In the genomic region with DNA sequence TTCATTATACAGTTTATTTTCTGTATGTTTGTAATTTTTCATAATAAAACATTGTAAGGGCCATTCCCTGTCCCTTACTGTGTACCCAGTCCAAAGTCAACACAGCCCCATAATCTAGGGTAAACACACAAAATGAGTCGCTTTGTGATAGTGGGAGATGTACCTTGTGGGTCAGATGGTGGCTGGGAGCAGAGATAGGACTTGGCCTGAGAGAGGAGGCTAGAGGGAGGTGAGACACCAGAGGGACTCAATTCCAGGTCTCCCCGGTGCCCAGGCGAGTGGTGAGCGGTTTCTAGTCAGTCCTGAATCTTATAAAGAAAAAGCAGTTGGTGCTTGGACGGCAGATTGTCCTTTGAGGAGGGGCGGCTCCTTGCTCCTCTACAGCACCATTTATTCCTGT, we compare ENCODE assay signal across 16 mouse cellular contexts. TPM values are rescaled to one million over a fixed set of nuclear protein-coding genes. Genes with fewer than 3 reads are reported as not detected.
DNase-seq lines count a peak whose midpoint lies in the region; ATAC-seq and TF ChIP-seq lines count a peak whose summit lies in the region.
"Had no signal": no experiment of that assay in that cellular context is flagged by ENCODE, and none has a peak within 500 bp of the region (broad histone marks: within the 10 kb centered on the region; RNA-seq: fewer than 3 reads in every experiment).

No protein-coding gene starts in this region.

- TF ChIP-seq EP300 in liver, postnatal 0 days (IDR thresholded peaks at IDR 0.05; ENCODE audit: low read depth): peak; percentile 98

- peak; percentile 92 for ATAC-seq in heart, embryonic 11.5 days (replicated peaks; ENCODE audit: insufficient number of reproducible peaks, low FRiP score, low TSS enrichment)
- peak; percentile 97 for ATAC-seq in liver, postnatal 0 days
- ATAC-seq in stomach, embryonic 16.5 days (ENCODE audit: insufficient read depth, low FRiP score): 0 out of 2 replicates have a peak, but pooled peaks have one; percentile 62
- ATAC-seq in forebrain, embryonic 14.5 days: no peak
- ATAC-seq: forebrain, embryonic 13.5 days; hindbrain, embryonic 16.5 days had no signal

- TF ChIP-seq CTCF in liver, postnatal 0 days (IDR thresholded peaks at IDR 0.05; ENCODE audit: low read depth): no peak

- peak overlapping the region; percentile 62; the same call in 1 of the 2 replicates for H3K27ac ChIP-seq in heart, embryonic 11.5 days (ENCODE audit: low read depth, low read length)
- peak overlapping the region; percentile 78 for H3K27ac ChIP-seq in liver, postnatal 0 days (ENCODE audit: low read depth)
- H3K27ac ChIP-seq in stomach, embryonic 16.5 days (ENCODE audit: low read length): no peak overlapping the region
- H3K27ac ChIP-seq in forebrain, embryonic 14.5 days (ENCODE audit: low read depth, low read length): no peak overlapping the region
- H3K27ac ChIP-seq: embryonic facial prominence, embryonic 10.5 days; forebrain, embryonic 13.5 days; kidney, postnatal 0 days; limb, embryonic 12.5 days; macrophage had no signal

- peaks cover 4% of the 10 kb centered on the region; the same call in 1 of the 2 replicates for H3K4me1 ChIP-seq in heart, embryonic 11.5 days (ENCODE audit: control insufficient read depth, insufficient read depth, low read length)
- peaks cover 84% of the 10 kb centered on the region for H3K4me1 ChIP-seq in erythroblast, embryonic 14.5 days (ENCODE audit: control insufficient read depth)
- H3K4me1 ChIP-seq in liver, postnatal 0 days (ENCODE audit: insufficient read depth): peaks cover 22% of the 10 kb centered on the region
- H3K4me1 ChIP-seq in stomach, embryonic 16.5 days (ENCODE audit: control insufficient read depth, insufficient read depth, low read length): no peaks in the 10 kb centered on the region
- H3K4me1 ChIP-seq in forebrain, embryonic 14.5 days (ENCODE audit: control insufficient read depth, insufficient read depth, low read length): 0 out of 2 replicates have a peak, but pooled peaks cover 2% of the 10 kb centered on the region
- H3K4me1 ChIP-seq: embryonic facial prominence, embryonic 10.5 days had no signal

- 72% methylated on average over 6 of the region's 6 CpGs for WGBS in heart, embryonic 11.5 days (ENCODE audit: insufficient replicate concordance)
- WGBS in liver, postnatal 0 days (ENCODE audit: insufficient replicate concordance): 46% methylated on average over 6 of the region's 6 CpGs
- WGBS in stomach, embryonic 16.5 days: 78% methylated on average over 6 of the region's 6 CpGs
- WGBS in forebrain, embryonic 14.5 days: 88% methylated on average over 6 of the region's 6 CpGs

- no peak overlapping the region for H3K4me3 ChIP-seq in heart, embryonic 11.5 days (ENCODE audit: low read depth, low read length)
- H3K4me3 ChIP-seq in erythroblast, embryonic 14.5 days (replicated peaks): peak overlapping the region; percentile 55
- 0 out of 2 replicates have a peak overlapping the region, but pooled peaks have one; percentile 15 for H3K4me3 ChIP-seq in liver, postnatal 0 days (ENCODE audit: low read depth, low read length)
- no peak overlapping the region for H3K4me3 ChIP-seq in stomach, embryonic 16.5 days (replicated peaks; ENCODE audit: low read length)
- H3K4me3 ChIP-seq in forebrain, embryonic 14.5 days (ENCODE audit: low read depth, low read length): no peak overlapping the region
- H3K4me3 ChIP-seq: embryonic facial prominence, embryonic 10.5 days; forebrain, embryonic 13.5 days; limb, embryonic 12.5 days had no signal

- H3K4me2 ChIP-seq in heart, embryonic 11.5 days: peak overlapping the region; percentile 29; the same call in 1 of the 2 replicates
- H3K4me2 ChIP-seq in liver, postnatal 0 days (ENCODE audit: low read depth, low read length): peak overlapping the region; percentile 61
- no peak overlapping the region for H3K4me2 ChIP-seq in stomach, embryonic 16.5 days (ENCODE audit: low read depth, low read length)
- H3K4me2 ChIP-seq in forebrain, embryonic 14.5 days (ENCODE audit: low read length): no peak overlapping the region
- H3K4me2 ChIP-seq: forebrain, embryonic 13.5 days; limb, embryonic 12.5 days had no signal

- H3K36me3 ChIP-seq in heart, embryonic 11.5 days (ENCODE audit: control insufficient read depth, insufficient read depth, low read length): no peaks in the 10 kb centered on the region
- peaks cover 94% of the 10 kb centered on the region for H3K36me3 ChIP-seq in erythroblast, embryonic 14.5 days (ENCODE audit: control insufficient read depth)
- H3K36me3 ChIP-seq in liver, postnatal 0 days (replicated peaks; ENCODE audit: insufficient read depth, low read length): peaks cover 7% of the 10 kb centered on the region; the same call in 1 of the 2 replicates
- H3K36me3 ChIP-seq in stomach, embryonic 16.5 days (ENCODE audit: control insufficient read depth, insufficient read depth, low read length): no peaks in the 10 kb centered on the region
- no peaks in the 10 kb centered on the region for H3K36me3 ChIP-seq in forebrain, embryonic 14.5 days (ENCODE audit: control insufficient read depth, insufficient read depth, low read length)
- H3K36me3 ChIP-seq: embryonic facial prominence, embryonic 10.5 days; limb, embryonic 12.5 days had no signal

- no peak for DNase-seq in heart, postnatal 25 days (ENCODE audit: low spot score)
- peak; percentile 57 for DNase-seq in liver, postnatal 0 days
- no peak for DNase-seq in forebrain, embryonic 14.5 days (ENCODE audit: low spot score)
- DNase-seq in ovary, postnatal 10 days (ENCODE audit: low spot score): no peak
- DNase-seq in gastrocnemius, adult 8-10 months (ENCODE audit: low spot score in 2 of 2): no peak
- DNase-seq: cerebellum, adult 8-10 months; gastrocnemius, postnatal 10 days had no signal

- H3K27me3 ChIP-seq in heart, embryonic 11.5 days (ENCODE audit: control insufficient read depth, insufficient read depth, low read length): no peaks in the 10 kb centered on the region
- H3K27me3 ChIP-seq in erythroblast, embryonic 14.5 days (ENCODE audit: control insufficient read depth): no peaks in the 10 kb centered on the region
- H3K27me3 ChIP-seq in liver, postnatal 0 days (ENCODE audit: insufficient read depth, low read length): no peaks in the 10 kb centered on the region
- no peaks in the 10 kb centered on the region for H3K27me3 ChIP-seq in stomach, embryonic 16.5 days (ENCODE audit: control insufficient read depth, insufficient read depth, low read length)
- no peaks in the 10 kb centered on the region for H3K27me3 ChIP-seq in forebrain, embryonic 14.5 days (replicated peaks; ENCODE audit: control insufficient read depth, insufficient read depth, low read length)
- H3K27me3 ChIP-seq: forebrain, embryonic 13.5 days; limb, embryonic 12.5 days had no signal

- H3K9ac ChIP-seq in heart, embryonic 11.5 days (ENCODE audit: low read depth, low read length): no peak overlapping the region
- H3K9ac ChIP-seq in liver, postnatal 0 days (replicated peaks): 0 out of 2 replicates have a peak overlapping the region, but pooled peaks have one; percentile 41
- H3K9ac ChIP-seq in stomach, embryonic 16.5 days (ENCODE audit: low read length): no peak overlapping the region
- no peak overlapping the region for H3K9ac ChIP-seq in forebrain, embryonic 14.5 days (ENCODE audit: low read length)
- H3K9ac ChIP-seq: forebrain, embryonic 13.5 days; limb, embryonic 12.5 days had no signal

- no peaks in the 10 kb centered on the region for H3K9me3 ChIP-seq in heart, embryonic 11.5 days (replicated peaks; ENCODE audit: control insufficient read depth, low read length)
- peaks cover 4% of the 10 kb centered on the region for H3K9me3 ChIP-seq in erythroblast, embryonic 14.5 days (ENCODE audit: control insufficient read depth, low read length)
- 0 out of 2 replicates have a peak, but pooled peaks cover 4% of the 10 kb centered on the region for H3K9me3 ChIP-seq in liver, postnatal 0 days (ENCODE audit: low read length)
- no peaks in the 10 kb centered on the region for H3K9me3 ChIP-seq in stomach, embryonic 16.5 days (replicated peaks; ENCODE audit: control insufficient read depth, low read length)
- no peaks in the 10 kb centered on the region for H3K9me3 ChIP-seq in forebrain, embryonic 14.5 days (replicated peaks; ENCODE audit: control insufficient read depth, low read length)
- H3K9me3 ChIP-seq: embryonic facial prominence, embryonic 10.5 days; forebrain, embryonic 13.5 days; limb, embryonic 12.5 days had no signal

- intact Hi-C loops in heart, postnatal 25 days (cut with DNase I): no loop called here

RNA-seq across cellular contexts. Expression of a gene that starts 26.4 kb away (rescaled TPM):
- 9.7 and 10.3 TPM in 2 replicates for polyA plus RNA-seq in heart, embryonic 11.5 days (2014; fragmentation: Nextera tagmentation; extraction: Ambion mirVana)
- total RNA-seq in heart, postnatal 25 days (2021): 10 to 100 TPM; 11.4 to 11.8 TPM
- polyA plus RNA-seq in erythroblast, embryonic 14.5 days (2012): 7.2 and 9.6 TPM in 2 replicates
- 13.9 and 14.2 TPM in 2 replicates for polyA plus RNA-seq in liver, postnatal 0 days (2015; fragmentation: Nextera tagmentation; extraction: Ambion mirVana)
- polyA plus RNA-seq in stomach, embryonic 16.5 days (2015; fragmentation: Nextera tagmentation; extraction: Ambion mirVana): 9.6 and 10.2 TPM in 2 replicates
- polyA plus RNA-seq in forebrain, embryonic 14.5 days (2014; fragmentation: Nextera tagmentation; extraction: Ambion mirVana): 2.5 and 2.8 TPM in 2 replicates
- total RNA-seq in gastrocnemius, adult 8-10 months (2022): 10 to 100 TPM; 10.6 to 13.6 (median 12.0) TPM

Comparison
In these comparisons a context has a peak if more than half of its experiments do, and no peak if none do; other contexts are left out.
1. H3K27ac ChIP-seq: peak in heart, embryonic 11.5 days (single experiment) and liver, postnatal 0 days (single experiment); none in stomach, embryonic 16.5 days (single experiment) and forebrain, embryonic 14.5 days (single experiment).
2. H3K4me2 ChIP-seq: peak in heart, embryonic 11.5 days (single experiment) and liver, postnatal 0 days (single experiment); none in stomach, embryonic 16.5 days (single experiment) and forebrain, embryonic 14.5 days (single experiment).
3. H3K4me3 ChIP-seq: peak in erythroblast, embryonic 14.5 days (single experiment) and liver, postnatal 0 days (single experiment); none in heart, embryonic 11.5 days (single experiment), stomach, embryonic 16.5 days (single experiment) and forebrain, embryonic 14.5 days (single experiment).